In the genomic region with DNA sequence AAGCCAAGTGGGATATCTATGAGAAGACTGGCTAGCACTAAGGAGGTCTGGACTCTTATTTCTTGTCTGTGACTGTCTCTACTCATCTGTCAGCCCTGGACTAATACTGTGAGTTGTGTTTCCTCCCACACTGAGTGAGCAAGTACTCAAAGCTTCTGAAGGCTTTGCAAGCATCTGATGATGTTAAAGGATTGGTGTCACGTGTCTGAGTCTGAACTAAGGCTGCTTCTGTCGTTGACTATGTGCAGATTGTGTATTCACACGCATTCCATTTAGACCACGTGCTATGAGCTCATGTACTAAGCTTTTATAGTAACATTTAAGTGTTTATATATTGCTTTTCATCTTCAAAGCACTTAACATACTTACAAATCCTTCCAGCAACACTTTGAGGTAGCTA, we compare ENCODE assay signal across 14 mouse cellular contexts.
A peak's percentile ranks its signal among the peaks of the same experiment; 100 is the strongest.
DNase-seq lines count a peak whose midpoint lies in the region; ATAC-seq and TF ChIP-seq lines count a peak whose summit lies in the region.
"Had no signal": no experiment of that assay in that cellular context is flagged by ENCODE, and none has a peak within 500 bp of the region (broad histone marks: within the 10 kb centered on the region; RNA-seq: fewer than 3 reads in every experiment).

No protein-coding gene starts in this region.

- TF ChIP-seq CTCF in C2C12 (IDR thresholded peaks at IDR 0.05; ENCODE audit: control insufficient read depth, insufficient read depth, insufficient read length), result no peak

- H3K4me1 ChIP-seq in kidney, embryonic 14.5 days (ENCODE audit: control insufficient read depth, insufficient read depth, low read length), result no peaks in the 10 kb centered on the region
- H3K4me1 ChIP-seq in embryonic facial prominence, embryonic 15.5 days, result peaks cover 10% of the 10 kb centered on the region
- H3K4me1 ChIP-seq in lung, embryonic 16.5 days (replicated peaks; ENCODE audit: control insufficient read depth, insufficient read depth, low read length), result peaks cover 8% of the 10 kb centered on the region
- H3K4me1 ChIP-seq: hindbrain, embryonic 15.5 days had no signal

- no peaks in the 10 kb centered on the region for H3K36me3 ChIP-seq in kidney, embryonic 14.5 days (ENCODE audit: control insufficient read depth, insufficient read depth, low read length)
- no peaks in the 10 kb centered on the region for H3K36me3 ChIP-seq in C2C12 (ENCODE audit: control insufficient read depth, insufficient read depth)
- no peaks in the 10 kb centered on the region for H3K36me3 ChIP-seq in embryonic facial prominence, embryonic 15.5 days
- H3K36me3 ChIP-seq in lung, embryonic 16.5 days (ENCODE audit: control insufficient read depth, insufficient read depth, low read length), result no peaks in the 10 kb centered on the region
- H3K36me3 ChIP-seq: forebrain, embryonic 10.5 days; hindbrain, embryonic 15.5 days had no signal

- no peak overlapping the region for H3K9ac ChIP-seq in kidney, embryonic 14.5 days (ENCODE audit: low read depth, low read length)
- H3K9ac ChIP-seq in embryonic facial prominence, embryonic 15.5 days, result no peak overlapping the region
- no peak overlapping the region for H3K9ac ChIP-seq in lung, embryonic 16.5 days (ENCODE audit: low read length)
- H3K9ac ChIP-seq: hindbrain, embryonic 15.5 days had no signal

- WGBS in kidney, embryonic 14.5 days, result 53% methylated on average over 4 of the region's 4 CpGs
- WGBS in embryonic facial prominence, embryonic 15.5 days, result 17% methylated on average over 4 of the region's 4 CpGs
- 13% methylated on average over 4 of the region's 4 CpGs for WGBS in lung, embryonic 16.5 days

- H3K27ac ChIP-seq in kidney, embryonic 14.5 days (ENCODE audit: low read depth, low read length), result no peak overlapping the region
- H3K27ac ChIP-seq in embryonic facial prominence, embryonic 15.5 days (replicated peaks), result 0 out of 2 replicates have a peak overlapping the region, but pooled peaks have one; percentile 22
- no peak overlapping the region for H3K27ac ChIP-seq in lung, embryonic 16.5 days (ENCODE audit: low read length)
- H3K27ac ChIP-seq: forebrain, embryonic 10.5 days; hindbrain, embryonic 15.5 days had no signal

- no peaks in the 10 kb centered on the region for H3K79me2 ChIP-seq in C2C12 (ENCODE audit: control insufficient read depth, insufficient read depth)

- H3K4me2 ChIP-seq in kidney, embryonic 14.5 days (replicated peaks; ENCODE audit: low read depth, low read length), result no peak overlapping the region
- no peak overlapping the region for H3K4me2 ChIP-seq in embryonic facial prominence, embryonic 15.5 days (replicated peaks)
- H3K4me2 ChIP-seq in lung, embryonic 16.5 days (ENCODE audit: low read depth, low read length), result no peak overlapping the region
- H3K4me2 ChIP-seq: hindbrain, embryonic 15.5 days had no signal

- no peaks in the 10 kb centered on the region for H3K27me3 ChIP-seq in kidney, embryonic 14.5 days (ENCODE audit: control insufficient read depth, insufficient read depth, low read length)
- no peaks in the 10 kb centered on the region for H3K27me3 ChIP-seq in C2C12 (ENCODE audit: control insufficient read depth, insufficient read depth, insufficient read length)
- no peaks in the 10 kb centered on the region for H3K27me3 ChIP-seq in embryonic facial prominence, embryonic 15.5 days
- H3K27me3 ChIP-seq in lung, embryonic 16.5 days (ENCODE audit: control insufficient read depth, insufficient read depth, low read depth, low read length), result no peaks in the 10 kb centered on the region
- H3K27me3 ChIP-seq: hindbrain, embryonic 15.5 days had no signal

- H3K79me3 ChIP-seq in C2C12 (ENCODE audit: low read depth), result no peaks in the 10 kb centered on the region

- H3K9me3 ChIP-seq in kidney, embryonic 14.5 days (ENCODE audit: control insufficient read depth, low read length), result no peaks in the 10 kb centered on the region
- H3K9me3 ChIP-seq in embryonic facial prominence, embryonic 15.5 days (replicated peaks), result no peaks in the 10 kb centered on the region
- H3K9me3 ChIP-seq in lung, embryonic 16.5 days (ENCODE audit: control insufficient read depth, low read length), result no peaks in the 10 kb centered on the region
- H3K9me3 ChIP-seq: forebrain, embryonic 10.5 days; hindbrain, embryonic 15.5 days had no signal

- no peak overlapping the region for H3K4me3 ChIP-seq in kidney, embryonic 14.5 days (ENCODE audit: low read length)
- H3K4me3 ChIP-seq in C2C12 (ENCODE audit: insufficient read depth, poor library complexity, severe bottlenecking), result no peak overlapping the region
- no peak overlapping the region for H3K4me3 ChIP-seq in embryonic facial prominence, embryonic 15.5 days (replicated peaks)
- no peak overlapping the region for H3K4me3 ChIP-seq in lung, embryonic 16.5 days (ENCODE audit: low read length)
- H3K4me3 ChIP-seq: forebrain, embryonic 10.5 days; hindbrain, embryonic 15.5 days had no signal

- ATAC-seq in kidney, embryonic 14.5 days (ENCODE audit: low FRiP score, low TSS enrichment), result 0 out of 2 replicates have a peak, but pooled peaks have one; percentile 28
- no peak for ATAC-seq in embryonic facial prominence, embryonic 15.5 days (ENCODE audit: insufficient number of reproducible peaks, low FRiP score, low TSS enrichment, low read depth)
- peak; percentile 94 for ATAC-seq in lung, embryonic 16.5 days (ENCODE audit: low read depth)

- no peak for DNase-seq in kidney, adult 18-20 months
- DNase-seq in cerebellum, adult 11 months, result no peak
- no peak for DNase-seq in cerebellum, adult 11-12 months
- DNase-seq in cerebellum, postnatal 10 days, result no peak
- DNase-seq: cerebellum, adult 18-20 months; heart, postnatal 10 days; kidney, postnatal 36 days; liver had no signal

- no peak overlapping the region for H3ac ChIP-seq in C2C12 (ENCODE audit: control insufficient read depth, insufficient read length, low read depth)

TF ChIP-seq in C2C12, 6 proteins besides CTCF, POLR2A, EP300 and RAD21:
- TF ChIP-seq FOSL1 (IDR thresholded peaks at IDR 0.05; ENCODE audit: insufficient read depth, low read length, poor library complexity, severe bottlenecking) (no peak), USF1 (IDR thresholded peaks at IDR 0.05; ENCODE audit: low read depth) (peak; percentile 59)
